Mouse (Mus musculus) heart, embryonic 16.5 days (tissue): ENCODE data around the gene Ntng1. TPM values are rescaled to one million over a fixed set of nuclear protein-coding genes. Genes with fewer than 3 reads are reported as not detected.

ENCODE experiments used
- ATAC-seq: fragments of 200-750 bp; cut with Nextera tagmentation; replicated peaks from 2 replicates; pipeline ENCODE4 v1.8.0; 2017; ENCODE audit warnings: moderate number of reproducible peaks; ENCODE audit not compliant: insufficient read depth, low FRiP score; ENCODE audit errors: extremely low read depth
- H3K27ac ChIP-seq: fragments of 300-500 bp; sonication (generic); 2 replicates; pipeline ENCODE4 v1.5.1; 2014; ENCODE audit warnings: mild to moderate bottlenecking, low read length, control low read depth, moderate library complexity
- H3K27me3 ChIP-seq: fragments of 300-500 bp; sonication (generic); 2 replicates; pipeline ENCODE4 v1.6.1; 2014; ENCODE audit warnings: low read length, mixed read lengths; ENCODE audit not compliant: control insufficient read depth, insufficient read depth
- H3K36me3 ChIP-seq: fragments of 300-500 bp; sonication (generic); 2 replicates; pipeline ENCODE4 v1.6.1; 2014; ENCODE audit not compliant: control insufficient read depth, insufficient read depth
- H3K4me1 ChIP-seq: fragments of 300-500 bp; sonication (generic); 2 replicates; pipeline ENCODE4 v1.6.1; 2014; ENCODE audit warnings: low read length, mixed read lengths; ENCODE audit not compliant: control insufficient read depth, insufficient read depth
- H3K4me2 ChIP-seq: fragments of 300-500 bp; sonication (generic); 2 replicates; pipeline ENCODE4 v1.6.1; 2014; ENCODE audit warnings: low read depth, mild to moderate bottlenecking, control low read depth, low read length
- H3K4me3 ChIP-seq: fragments of 300-500 bp; sonication (generic); 2 replicates; pipeline ENCODE4 v1.5.1; 2014; ENCODE audit warnings: mild to moderate bottlenecking, control low read depth, low read length
- H3K9ac ChIP-seq: fragments of 300-500 bp; sonication (generic); 2 replicates; pipeline ENCODE4 v1.6.1; 2014; ENCODE audit warnings: low read length, control low read depth
- H3K9me3 ChIP-seq: fragments of 300-500 bp; sonication (generic); replicated peaks from 2 replicates; pipeline ENCODE4 v1.6.1; 2016; ENCODE audit warnings: low read length; ENCODE audit not compliant: control insufficient read depth
- WGBS: fragments of 180-500 bp; shearing (Covaris S2); extraction: QIAGEN DNeasy Blood & Tissue Kit; methylation state at CpG from one replicate; pipeline ENCODE4 v1.1.7; 2014; 5-methylcytosine and 5-hydroxymethylcytosine counted together
- polyA plus RNA-seq: library from polyadenylated mRNA; unstranded; fragments of >200 nt; fragmentation: Nextera tagmentation; extraction: Ambion mirVana; gene quantifications from 2 replicates; pipeline ENCODE4 v1.2.1, GENCODE M21; 2015

Gene Ntng1
- polyA plus RNA-seq, 1 experiment from 2014 or later: 0.20 TPM

GRCm38 (mm10) chr3:109846660-109847059 is 297.2 kb downstream of the Ntng1 start:
- WGBS: 68% methylated on average over 4 of the region's 4 CpGs
- no peak overlapping the region for H3K27ac ChIP-seq
- no peak for ATAC-seq

GRCm38 (mm10) chr3:109825806-109826205 is 318.0 kb downstream of the Ntng1 start:
- H3K4me2 ChIP-seq: no peak overlapping the region
- no peak overlapping the region for H3K9ac ChIP-seq
- no peaks in the 10 kb centered on the region for H3K4me1 ChIP-seq
- no peaks in the 10 kb centered on the region for H3K36me3 ChIP-seq
- H3K27me3 ChIP-seq: no peaks in the 10 kb centered on the region
- no peak for ATAC-seq
- 81% methylated on average over 1 of the region's 1 CpGs for WGBS
- 0 out of 2 replicates have a peak, but pooled peaks cover 2% of the 10 kb centered on the region for H3K9me3 ChIP-seq
- no peak overlapping the region for H3K27ac ChIP-seq
- H3K4me3 ChIP-seq: no peak overlapping the region

More at GRCm38 (mm10) chr3:109846660-109847059, 297.2 kb downstream of the Ntng1 start:
- no peaks in the 10 kb centered on the region for H3K4me1 ChIP-seq
- H3K4me3 ChIP-seq: no peak overlapping the region
- H3K4me2 ChIP-seq: no peak overlapping the region
- H3K9ac ChIP-seq: no peak overlapping the region
- no peaks in the 10 kb centered on the region for H3K9me3 ChIP-seq
- no peaks in the 10 kb centered on the region for H3K27me3 ChIP-seq
- no peaks in the 10 kb centered on the region for H3K36me3 ChIP-seq

- no peak overlapping the region for H3K9ac ChIP-seq
- ATAC-seq: no peak
- no peaks in the 10 kb centered on the region for H3K27me3 ChIP-seq
- H3K27ac ChIP-seq: no peak overlapping the region
- no peak overlapping the region for H3K4me3 ChIP-seq
- H3K9me3 ChIP-seq: 0 out of 2 replicates have a peak, but pooled peaks cover 2% of the 10 kb centered on the region
- no peaks in the 10 kb centered on the region for H3K36me3 ChIP-seq
- 64% methylated on average over 2 of the region's 2 CpGs for WGBS
- H3K4me1 ChIP-seq: no peaks in the 10 kb centered on the region
- H3K4me2 ChIP-seq: no peak overlapping the region
Observed at GRCm38 (mm10) chr3:109822803-109823474, 320.9 kb downstream of the Ntng1 start.

- no peaks in the 10 kb centered on the region for H3K36me3 ChIP-seq
- no peak overlapping the region for H3K4me3 ChIP-seq
- no peak overlapping the region for H3K27ac ChIP-seq
- 58% methylated on average over 2 of the region's 2 CpGs for WGBS
- H3K9me3 ChIP-seq: 0 out of 2 replicates have a peak, but pooled peaks cover 2% of the 10 kb centered on the region
- no peaks in the 10 kb centered on the region for H3K27me3 ChIP-seq
- no peak overlapping the region for H3K9ac ChIP-seq
- no peak overlapping the region for H3K4me2 ChIP-seq
- no peak for ATAC-seq
- H3K4me1 ChIP-seq: no peaks in the 10 kb centered on the region
Observed at GRCm38 (mm10) chr3:109818821-109819685, 324.8 kb downstream of the Ntng1 start.

GRCm38 (mm10) chr3:109809065-109809464 is 334.7 kb downstream of the Ntng1 start:
- no peak overlapping the region for H3K4me3 ChIP-seq
- WGBS: 76% methylated on average over 1 of the region's 1 CpGs
- H3K9ac ChIP-seq: no peak overlapping the region
- H3K27me3 ChIP-seq: no peaks in the 10 kb centered on the region
- no peaks in the 10 kb centered on the region for H3K4me1 ChIP-seq
- H3K4me2 ChIP-seq: no peak overlapping the region
- no peaks in the 10 kb centered on the region for H3K36me3 ChIP-seq
- H3K9me3 ChIP-seq: no peaks in the 10 kb centered on the region
- ATAC-seq: no peak
- H3K27ac ChIP-seq: no peak overlapping the region

GRCm38 (mm10) chr3:109807211-109807934 is 336.4 kb downstream of the Ntng1 start:
- H3K4me2 ChIP-seq: no peak overlapping the region
- no peak overlapping the region for H3K27ac ChIP-seq
- no peak for ATAC-seq
- no peaks in the 10 kb centered on the region for H3K36me3 ChIP-seq
- H3K9ac ChIP-seq: no peak overlapping the region
- 64% methylated on average over 6 of the region's 6 CpGs for WGBS
- H3K4me1 ChIP-seq: no peaks in the 10 kb centered on the region
- H3K9me3 ChIP-seq: no peaks in the 10 kb centered on the region
- H3K27me3 ChIP-seq: no peaks in the 10 kb centered on the region
- no peak overlapping the region for H3K4me3 ChIP-seq

- ATAC-seq: no peak
- Histone ChIP-seq H3K9ac (no peak overlapping the region), H3K4me3 (no peak overlapping the region), H3K36me3 (no peaks in the 10 kb centered on the region), H3K9me3 (no peaks in the 10 kb centered on the region), H3K27ac (no peak overlapping the region), H3K4me1 (no peaks in the 10 kb centered on the region), H3K4me2 (no peak overlapping the region), H3K27me3 (no peaks in the 10 kb centered on the region)
- WGBS: 51% methylated on average over 2 of the region's 2 CpGs
Observed at GRCm38 (mm10) chr3:109804145-109804544, 339.7 kb downstream of the Ntng1 start.

- ATAC-seq: no peak
- Histone ChIP-seq H3K27me3 (no peaks in the 10 kb centered on the region), H3K27ac (no peak overlapping the region), H3K4me2 (no peak overlapping the region), H3K36me3 (no peaks in the 10 kb centered on the region), H3K4me1 (no peaks in the 10 kb centered on the region), H3K9me3 (no peaks in the 10 kb centered on the region), H3K9ac (no peak overlapping the region), H3K4me3 (no peak overlapping the region)
- WGBS: 50% methylated on average over 3 of the region's 3 CpGs
Observed at GRCm38 (mm10) chr3:109803616-109804015, 340.2 kb downstream of the Ntng1 start.
